Mouse (Mus musculus): ENCODE measurements around the gene B4galnt4.

GRCm38 (mm10) chr7:141060426-141061242, at the start of gene B4galnt4:
- no peak for TF ChIP-seq CTCF (IDR thresholded peaks at IDR 0.05; ENCODE audit: low read depth)
- no peak for TF ChIP-seq EP300 (optimal IDR thresholded peaks at IDR 0.05)
